Mouse (Mus musculus): ENCODE data around the gene Nrf1.

- TF ChIP-seq CTCF (IDR thresholded peaks at IDR 0.05; ENCODE audit: insufficient read depth, low read depth, low read length) (no peak), POLR2A (IDR thresholded peaks at IDR 0.05; ENCODE audit: insufficient read depth, low read depth, low read length) (no peak)
Measured at GRCm38 (mm10) chr6:30147753-30148152, 100.0 kb downstream of the Nrf1 start.

Measured in olfactory bulb, adult 2 months (tissue).